Mouse (Mus musculus): ENCODE results near the gene Tex45.

DNA sequence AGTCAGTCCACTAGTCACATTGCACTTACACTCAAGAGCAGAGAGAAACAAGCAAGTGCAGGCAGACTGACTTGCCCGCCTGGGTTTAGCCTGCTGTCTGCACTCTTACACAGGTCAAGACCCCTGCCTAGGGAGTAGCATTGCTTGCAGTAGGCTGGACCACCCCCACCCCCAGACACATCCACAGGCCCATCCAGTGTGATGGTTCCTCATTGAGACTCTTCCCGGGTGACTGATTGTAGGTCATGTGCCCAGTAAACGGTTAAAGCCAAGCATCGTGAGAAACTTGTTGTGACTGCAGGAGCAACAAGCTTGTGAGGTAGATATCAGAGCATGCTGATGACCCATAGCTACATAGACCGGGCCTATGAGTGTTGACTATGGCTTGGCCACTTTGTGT, 49.2 kb upstream of the Tex45 start:
- TF ChIP-seq GATA1 (IDR thresholded peaks at IDR 0.05; ENCODE audit: borderline replicate concordance, low read length), result no peak
- no peak for TF ChIP-seq FLI1 (IDR thresholded peaks at IDR 0.05; ENCODE audit: low read length)

Measured in megakaryocyte, embryonic 14.5 days (primary cell).